ENCODE assay signal across 9 mouse cellular contexts in the genomic region with DNA sequence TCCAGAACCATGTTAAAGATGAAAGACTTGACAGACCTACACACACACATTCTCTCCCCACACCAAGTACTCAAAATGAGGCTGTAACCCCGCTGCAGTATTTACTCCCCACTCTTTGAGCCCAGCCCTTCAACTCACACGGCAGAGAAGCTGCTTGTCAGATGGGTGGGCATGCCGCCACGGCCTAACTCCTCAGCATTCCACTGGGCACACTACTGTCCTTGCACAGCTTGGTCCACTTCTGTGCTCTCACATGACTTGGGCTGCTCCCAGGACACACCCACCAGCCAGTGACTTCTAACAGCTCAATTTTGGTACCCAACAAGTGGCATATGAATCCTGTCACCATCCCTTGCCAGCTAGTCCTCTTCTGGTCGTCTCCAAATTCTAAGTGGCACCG. TPM values are rescaled to one million over a fixed set of nuclear protein-coding genes. Genes with fewer than 3 reads are reported as not detected.
DNase-seq lines count a peak whose midpoint lies in the region; ATAC-seq and TF ChIP-seq lines count a peak whose summit lies in the region.
"Had no signal": no experiment of that assay in that cellular context is flagged by ENCODE, and none has a peak within 500 bp of the region (broad histone marks: within the 10 kb centered on the region; RNA-seq: fewer than 3 reads in every experiment).

No protein-coding gene starts in this region.

- peak; percentile 46; the same call in 1 of the 2 replicates for TF ChIP-seq EP300 in heart, postnatal 0 days (IDR thresholded peaks at IDR 0.05; ENCODE audit: low read depth)

- H3K9me3 ChIP-seq in heart, embryonic 11.5 days (replicated peaks; ENCODE audit: control insufficient read depth, low read length), result no peaks in the 10 kb centered on the region
- no peaks in the 10 kb centered on the region for H3K9me3 ChIP-seq in heart, postnatal 0 days (replicated peaks; ENCODE audit: control insufficient read depth, low read length)

- no peak for TF ChIP-seq CTCF in embryonic fibroblast, embryonic 13.5 days (IDR thresholded peaks at IDR 0.05; ENCODE audit: borderline replicate concordance, insufficient read depth, low read length)
- no peak for TF ChIP-seq CTCF in heart, postnatal 0 days (IDR thresholded peaks at IDR 0.05; ENCODE audit: low read depth)

- no peak overlapping the region for H3K4me3 ChIP-seq in heart, embryonic 11.5 days (ENCODE audit: low read depth, low read length)
- H3K4me3 ChIP-seq in embryonic fibroblast, embryonic 13.5 days (ENCODE audit: insufficient read depth, low read length), result no peak overlapping the region
- H3K4me3 ChIP-seq in heart, postnatal 0 days (ENCODE audit: low read depth, low read length), result no peak overlapping the region

- TF ChIP-seq POLR2A in embryonic fibroblast, embryonic 13.5 days (IDR thresholded peaks at IDR 0.05; ENCODE audit: low read depth, low read length), result peak; percentile 68

- no peaks in the 10 kb centered on the region for H3K36me3 ChIP-seq in heart, embryonic 11.5 days (ENCODE audit: control insufficient read depth, insufficient read depth, low read length)
- no peaks in the 10 kb centered on the region for H3K36me3 ChIP-seq in heart, postnatal 0 days (replicated peaks; ENCODE audit: control insufficient read depth, insufficient read depth, low read length)

- peak; percentile 98 for DNase-seq in heart, adult 11 months
- DNase-seq in adipocyte (ENCODE audit: low spot score), result peak; percentile 45
- DNase-seq in heart, postnatal 0 days (ENCODE audit: low spot score), result peak; percentile 79
- peak; percentile 61 to 70 for DNase-seq in kidney, postnatal 4 days
- DNase-seq in lung, postnatal 14 days, result peak; percentile 79
- peak; percentile 58 for DNase-seq in telencephalon, adult 2 months (ENCODE audit: low read depth, low spot score)

- peaks cover 31% of the 10 kb centered on the region for H3K4me1 ChIP-seq in heart, embryonic 11.5 days (ENCODE audit: control insufficient read depth, insufficient read depth, low read length)
- H3K4me1 ChIP-seq in embryonic fibroblast, embryonic 13.5 days (ENCODE audit: control insufficient read depth, insufficient read depth, low read length), result peaks cover 10% of the 10 kb centered on the region
- H3K4me1 ChIP-seq in heart, postnatal 0 days (ENCODE audit: control insufficient read depth, insufficient read depth), result peaks cover 22% of the 10 kb centered on the region

- no peak overlapping the region for H3K27ac ChIP-seq in heart, embryonic 11.5 days (ENCODE audit: low read depth, low read length)
- no peak overlapping the region for H3K27ac ChIP-seq in embryonic fibroblast, embryonic 13.5 days (ENCODE audit: insufficient read depth, low read length)
- peak overlapping the region; percentile 64 for H3K27ac ChIP-seq in heart, postnatal 0 days (ENCODE audit: low read depth)

- no peaks in the 10 kb centered on the region for H3K27me3 ChIP-seq in heart, embryonic 11.5 days (ENCODE audit: control insufficient read depth, insufficient read depth, low read length)
- no peaks in the 10 kb centered on the region for H3K27me3 ChIP-seq in heart, postnatal 0 days (ENCODE audit: control insufficient read depth, insufficient read depth, low read length)

- no peak overlapping the region for H3K9ac ChIP-seq in heart, embryonic 11.5 days (ENCODE audit: low read depth, low read length)
- no peak overlapping the region for H3K9ac ChIP-seq in heart, postnatal 0 days (replicated peaks; ENCODE audit: low read depth, low read length)

- 43% methylated on average over 6 of the region's 6 CpGs for WGBS in heart, embryonic 11.5 days (ENCODE audit: insufficient replicate concordance)
- 25% methylated on average over 6 of the region's 6 CpGs for WGBS in heart, postnatal 0 days

- ATAC-seq in heart, embryonic 11.5 days (replicated peaks; ENCODE audit: insufficient number of reproducible peaks, low FRiP score, low TSS enrichment), result no peak
- peak; percentile 49 for ATAC-seq in heart, postnatal 0 days (ENCODE audit: insufficient read depth, low read depth)

- H3K4me2 ChIP-seq in heart, embryonic 11.5 days, result no peak overlapping the region
- peak overlapping the region; percentile 16; the same call in 1 of the 2 replicates for H3K4me2 ChIP-seq in heart, postnatal 0 days (ENCODE audit: low read depth, low read length)

RNA-seq across cellular contexts. Expression of a gene that starts 5.0 kb away (rescaled TPM):
- polyA plus RNA-seq in heart, embryonic 11.5 days (2014; fragmentation: Nextera tagmentation; extraction: Ambion mirVana), result 4.1 and 4.9 TPM in 2 replicates
- 9.4 and 14.0 TPM in 2 replicates for polyA plus RNA-seq in embryonic fibroblast, embryonic 13.5 days (2011; ENCODE audit: insufficient read length, low read depth, missing spikeins)
- 3.6 and 17.2 TPM in 2 replicates for total RNA-seq in heart, postnatal 0 days (2014; rRNA removed; ENCODE audit: low replicate concordance)
- polyA plus RNA-seq in heart, postnatal 0 days (2015; fragmentation: Nextera tagmentation; extraction: Ambion mirVana), result 1.8 and 2.3 TPM in 2 replicates

RNA-seq across cellular contexts. Expression of a gene that starts 37.2 kb away (rescaled TPM):
- 53.4 and 54.1 TPM in 2 replicates for polyA plus RNA-seq in heart, embryonic 11.5 days (2014; fragmentation: Nextera tagmentation; extraction: Ambion mirVana)
- 11.5 and 16.5 TPM in 2 replicates for polyA plus RNA-seq in embryonic fibroblast, embryonic 13.5 days (2011; ENCODE audit: insufficient read length, low read depth, missing spikeins)
- 37.8 and 44.8 TPM in 2 replicates for total RNA-seq in heart, postnatal 0 days (2014; rRNA removed; ENCODE audit: low replicate concordance)
- 43.6 and 43.7 TPM in 2 replicates for polyA plus RNA-seq in heart, postnatal 0 days (2015; fragmentation: Nextera tagmentation; extraction: Ambion mirVana)

RNA-seq across cellular contexts. Expression of a gene that starts 57.0 kb away (rescaled TPM):
- polyA plus RNA-seq in heart, embryonic 11.5 days (2014; fragmentation: Nextera tagmentation; extraction: Ambion mirVana), result not detected in 2 replicates
- polyA plus RNA-seq in embryonic fibroblast, embryonic 13.5 days (2011; ENCODE audit: insufficient read length, low read depth, missing spikeins), result not detected in 2 replicates
- total RNA-seq in heart, postnatal 0 days (2014; rRNA removed; ENCODE audit: low replicate concordance), result not detected in 2 replicates
- polyA plus RNA-seq in heart, postnatal 0 days (2015; fragmentation: Nextera tagmentation; extraction: Ambion mirVana), result not detected in 2 replicates
- polyA plus RNA-seq: gonadal fat pad, adult 2 months had no signal

Comparison
In these comparisons a context has a peak if more than half of its experiments do, and no peak if none do; other contexts are left out.
1. DNase-seq: peak in every context shown above with its lines; median percentile 98 in heart, adult 11 months; 79 in heart, postnatal 0 days; 79 in lung, postnatal 14 days; 66 in kidney, postnatal 4 days; 58 in telencephalon, adult 2 months; 45 in adipocyte.